Mouse (Mus musculus) midbrain, embryonic 11.5 days (tissue): ENCODE results near the gene Limd1. TPM values are rescaled to one million over a fixed set of nuclear protein-coding genes. Genes with fewer than 3 reads are reported as not detected.

Experiments
- ATAC-seq: fragments of 200-750 bp; cut with Nextera tagmentation; 2 replicates; pipeline ENCODE4 v1.8.0; 2017; ENCODE audit warnings: moderate TSS enrichment, moderate library complexity; ENCODE audit not compliant: low FRiP score
- DNase-seq: peaks from one replicate; pipeline ENCODE4 v3.0.0; 2015; ENCODE audit warnings: low spot score; ENCODE audit errors: missing footprints
- H3K27ac ChIP-seq: fragments of 300-500 bp; sonication (generic); 2 replicates; pipeline ENCODE4 v1.5.1; 2014; ENCODE audit warnings: low read depth, low read length
- H3K27me3 ChIP-seq: fragments of 300-500 bp; sonication (generic); 2 replicates; pipeline ENCODE4 v1.6.1; 2014; ENCODE audit warnings: mild to moderate bottlenecking, low read length, moderate library complexity, mixed read lengths; ENCODE audit not compliant: control insufficient read depth, insufficient read depth
- H3K36me3 ChIP-seq: fragments of 300-500 bp; sonication (generic); 2 replicates; pipeline ENCODE4 v1.6.1; 2014; ENCODE audit warnings: mild to moderate bottlenecking, low read length, moderate library complexity, mixed read lengths; ENCODE audit not compliant: control insufficient read depth, insufficient read depth
- H3K4me1 ChIP-seq: fragments of 300-500 bp; sonication (generic); 2 replicates; pipeline ENCODE4 v1.6.1; 2014; ENCODE audit warnings: low read length; ENCODE audit not compliant: control insufficient read depth, insufficient read depth
- H3K4me2 ChIP-seq: fragments of 300-500 bp; sonication (generic); 2 replicates; pipeline ENCODE4 v1.6.1; 2014; ENCODE audit warnings: mild to moderate bottlenecking, moderate library complexity
- H3K4me3 ChIP-seq: fragments of 300-500 bp; sonication (generic); 2 replicates; pipeline ENCODE4 v1.5.1; 2014; ENCODE audit warnings: low read depth, low read length
- H3K9ac ChIP-seq: fragments of 300-500 bp; sonication (generic); 2 replicates; pipeline ENCODE4 v1.6.1; 2014; ENCODE audit warnings: low read length
- H3K9me3 ChIP-seq: fragments of 300-500 bp; sonication (generic); 2 replicates; pipeline ENCODE4 v1.6.1; 2016; ENCODE audit warnings: low read length; ENCODE audit not compliant: control insufficient read depth
- WGBS: fragments of 180-500 bp; shearing (Covaris S2); extraction: QIAGEN DNeasy Blood & Tissue Kit; methylation state at CpG from one replicate; pipeline ENCODE4 v1.1.7; 2014; 5-methylcytosine and 5-hydroxymethylcytosine counted together
- polyA plus RNA-seq: library from polyadenylated mRNA; unstranded; fragments of >200 nt; fragmentation: Nextera tagmentation; extraction: Ambion mirVana; gene quantifications from 2 replicates; pipeline ENCODE4 v1.2.1, GENCODE M21; 2014

Gene Limd1
- polyA plus RNA-seq, 1 experiment from 2014 or later: 46.4 TPM

GRCm38 (mm10) chr9:123479196-123479669 is 727 bp downstream of the Limd1 start:
- DNase-seq (peak; percentile 93), ATAC-seq (peak; percentile 18; the same call in 1 of the 2 replicates)
- peaks cover 2% of the 10 kb centered on the region; the same call in 1 of the 2 replicates for H3K36me3 ChIP-seq
- H3K9me3 ChIP-seq: no peaks in the 10 kb centered on the region
- WGBS: 25% methylated on average over 17 of the region's 17 CpGs
- no peaks in the 10 kb centered on the region for H3K27me3 ChIP-seq
- peaks cover 27% of the 10 kb centered on the region for H3K4me1 ChIP-seq
- peak overlapping the region; percentile 65 for H3K4me3 ChIP-seq
- H3K9ac ChIP-seq: peak overlapping the region; percentile 85
- H3K4me2 ChIP-seq: peak overlapping the region; percentile 87
- 0 out of 2 replicates have a peak overlapping the region, but pooled peaks have one; percentile 44 for H3K27ac ChIP-seq

GRCm38 (mm10) chr9:123479876-123480252 is 1.4 kb downstream of the Limd1 start:
- WGBS: 86% methylated on average over 8 of the region's 8 CpGs
- H3K4me1 ChIP-seq: peaks cover 27% of the 10 kb centered on the region
- H3K36me3 ChIP-seq: peaks cover 2% of the 10 kb centered on the region; the same call in 1 of the 2 replicates

GRCm38 (mm10) chr9:123480253-123480921 is 1.9 kb downstream of the Limd1 start:
- H3K27me3 ChIP-seq: no peaks in the 10 kb centered on the region
- peak overlapping the region; percentile 20; the same call in 1 of the 2 replicates for H3K9ac ChIP-seq
- H3K36me3 ChIP-seq: peaks cover 2% of the 10 kb centered on the region; the same call in 1 of the 2 replicates
- ATAC-seq: no peak
- WGBS: 87% methylated on average over 18 of the region's 18 CpGs
- no peaks in the 10 kb centered on the region for H3K9me3 ChIP-seq
- no peak overlapping the region for H3K27ac ChIP-seq
- DNase-seq: no peak
- H3K4me1 ChIP-seq: peaks cover 27% of the 10 kb centered on the region
- H3K4me2 ChIP-seq: peak overlapping the region; percentile 87
- H3K4me3 ChIP-seq: peak overlapping the region; percentile 65

More at GRCm38 (mm10) chr9:123479876-123480252, 1.4 kb downstream of the Limd1 start:
- ATAC-seq: no peak
- Histone ChIP-seq H3K27me3 (no peaks in the 10 kb centered on the region), H3K9me3 (no peaks in the 10 kb centered on the region), H3K4me2 (peak overlapping the region; percentile 87), H3K4me3 (peak overlapping the region; percentile 65), H3K9ac (peak overlapping the region; percentile 85), H3K27ac (no peak overlapping the region)
- no peak for DNase-seq

- H3K4me1 ChIP-seq: peaks cover 27% of the 10 kb centered on the region
- H3K36me3 ChIP-seq: peaks cover 2% of the 10 kb centered on the region; the same call in 1 of the 2 replicates
- peak overlapping the region; percentile 65 for H3K4me3 ChIP-seq
- DNase-seq: no peak
- no peak overlapping the region for H3K27ac ChIP-seq
- H3K4me2 ChIP-seq: peak overlapping the region; percentile 87
- no peaks in the 10 kb centered on the region for H3K27me3 ChIP-seq
- no peak overlapping the region for H3K9ac ChIP-seq
- WGBS: 85% methylated on average over 7 of the region's 7 CpGs
- H3K9me3 ChIP-seq: no peaks in the 10 kb centered on the region
- ATAC-seq: no peak
These were observed 2.6 kb downstream of the Limd1 start for GRCm38 (mm10) chr9:123481136-123481535.

- Histone ChIP-seq H3K36me3 (peaks cover 2% of the 10 kb centered on the region; the same call in 1 of the 2 replicates), H3K9me3 (no peaks in the 10 kb centered on the region), H3K27me3 (no peaks in the 10 kb centered on the region), H3K4me2 (no peak overlapping the region), H3K9ac (no peak overlapping the region), H3K4me1 (peaks cover 27% of the 10 kb centered on the region), H3K27ac (no peak overlapping the region), H3K4me3 (no peak overlapping the region)
- WGBS: 86% methylated on average over 1 of the region's 1 CpGs
- ATAC-seq (no peak), DNase-seq (no peak)
These were observed 5.1 kb downstream of the Limd1 start for GRCm38 (mm10) chr9:123483598-123483997.

GRCm38 (mm10) chr9:123484830-123485229 is 6.3 kb downstream of the Limd1 start:
- H3K9ac ChIP-seq: no peak overlapping the region
- H3K27me3 ChIP-seq: no peaks in the 10 kb centered on the region
- 99% methylated on average over 3 of the region's 3 CpGs for WGBS
- DNase-seq: no peak
- no peak overlapping the region for H3K4me2 ChIP-seq
- H3K27ac ChIP-seq: no peak overlapping the region
- H3K9me3 ChIP-seq: no peaks in the 10 kb centered on the region
- no peak for ATAC-seq
- H3K4me3 ChIP-seq: no peak overlapping the region
- H3K4me1 ChIP-seq: peaks cover 21% of the 10 kb centered on the region
- peaks cover 2% of the 10 kb centered on the region; the same call in 1 of the 2 replicates for H3K36me3 ChIP-seq

- no peak for ATAC-seq
These were observed 7.1 kb downstream of the Limd1 start for GRCm38 (mm10) chr9:123485561-123485960.

GRCm38 (mm10) chr9:123486635-123487034 is 8.1 kb downstream of the Limd1 start:
- 78% methylated on average over 3 of the region's 3 CpGs for WGBS
- H3K4me3 ChIP-seq: no peak overlapping the region
- ATAC-seq (no peak), DNase-seq (no peak)
- no peaks in the 10 kb centered on the region for H3K9me3 ChIP-seq
- H3K4me2 ChIP-seq: no peak overlapping the region
- peaks cover 2% of the 10 kb centered on the region; the same call in 1 of the 2 replicates for H3K36me3 ChIP-seq
- no peak overlapping the region for H3K27ac ChIP-seq
- peaks cover 6% of the 10 kb centered on the region for H3K4me1 ChIP-seq
- no peaks in the 10 kb centered on the region for H3K27me3 ChIP-seq
- H3K9ac ChIP-seq: no peak overlapping the region

More at GRCm38 (mm10) chr9:123485561-123485960, 7.1 kb downstream of the Limd1 start:
- Histone ChIP-seq H3K9me3 (no peaks in the 10 kb centered on the region), H3K4me1 (peaks cover 14% of the 10 kb centered on the region), H3K27me3 (no peaks in the 10 kb centered on the region), H3K9ac (no peak overlapping the region), H3K27ac (no peak overlapping the region), H3K4me3 (no peak overlapping the region), H3K36me3 (peaks cover 2% of the 10 kb centered on the region; the same call in 1 of the 2 replicates), H3K4me2 (no peak overlapping the region)
- DNase-seq: no peak
- WGBS: 94% methylated on average over 4 of the region's 4 CpGs

GRCm38 (mm10) chr9:123489073-123489472 is 10.6 kb downstream of the Limd1 start:
- no peak overlapping the region for H3K27ac ChIP-seq
- H3K27me3 ChIP-seq: no peaks in the 10 kb centered on the region
- H3K9ac ChIP-seq: no peak overlapping the region
- H3K9me3 ChIP-seq: no peaks in the 10 kb centered on the region
- DNase-seq (no peak), ATAC-seq (no peak)
- no peak overlapping the region for H3K4me3 ChIP-seq
- 85% methylated on average over 2 of the region's 2 CpGs for WGBS
- H3K36me3 ChIP-seq: no peaks in the 10 kb centered on the region
- no peak overlapping the region for H3K4me2 ChIP-seq
- no peaks in the 10 kb centered on the region for H3K4me1 ChIP-seq
